Mouse (Mus musculus): ENCODE data around the gene Acss1.

Gene Acss1

DNA sequence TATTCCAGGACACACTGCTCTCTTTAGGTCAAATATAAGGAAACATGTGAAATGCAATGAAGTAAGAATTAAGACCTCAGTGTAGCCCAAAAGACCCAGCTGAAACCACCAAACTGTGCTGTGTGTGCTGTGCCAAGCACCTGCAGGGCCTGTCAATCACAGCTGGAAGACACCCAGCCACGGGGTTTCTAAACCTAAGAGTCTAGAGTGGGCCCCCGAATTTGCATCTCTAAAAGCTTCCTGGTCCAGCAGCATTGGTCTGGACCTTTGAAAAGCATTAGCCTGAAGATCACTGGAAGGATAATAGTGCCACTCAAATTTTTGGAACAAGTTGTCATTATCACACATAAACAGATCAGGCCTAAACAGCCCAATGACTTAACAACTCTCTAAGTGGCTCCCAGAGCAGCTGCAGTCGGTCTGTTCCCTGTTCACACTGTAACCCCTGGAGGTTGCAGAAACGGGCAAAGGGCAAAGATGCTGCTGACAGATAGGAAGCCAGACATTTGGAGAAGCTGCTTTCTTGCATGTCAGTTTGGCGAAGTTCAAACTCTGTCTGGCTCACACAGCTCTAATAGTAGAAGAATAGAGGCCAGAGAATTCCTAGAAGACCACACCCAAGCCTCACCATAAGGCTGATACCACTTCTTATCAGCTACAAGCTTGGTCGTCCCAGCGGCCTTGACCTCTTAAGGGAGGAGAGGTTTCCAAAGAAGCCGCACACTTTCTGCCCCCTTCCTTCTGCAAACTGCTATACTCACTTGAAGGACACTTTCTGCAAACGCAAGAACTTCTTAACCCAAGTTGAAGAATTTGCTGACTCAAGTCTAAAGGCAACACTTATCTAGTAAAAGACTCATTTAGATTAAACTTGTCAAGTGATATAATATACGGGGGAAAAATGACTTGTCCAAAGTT is 2.5 kb downstream of the Acss1 start:
- no peak for DNase-seq (ENCODE audit: low spot score in 2 of 2)

DNA sequence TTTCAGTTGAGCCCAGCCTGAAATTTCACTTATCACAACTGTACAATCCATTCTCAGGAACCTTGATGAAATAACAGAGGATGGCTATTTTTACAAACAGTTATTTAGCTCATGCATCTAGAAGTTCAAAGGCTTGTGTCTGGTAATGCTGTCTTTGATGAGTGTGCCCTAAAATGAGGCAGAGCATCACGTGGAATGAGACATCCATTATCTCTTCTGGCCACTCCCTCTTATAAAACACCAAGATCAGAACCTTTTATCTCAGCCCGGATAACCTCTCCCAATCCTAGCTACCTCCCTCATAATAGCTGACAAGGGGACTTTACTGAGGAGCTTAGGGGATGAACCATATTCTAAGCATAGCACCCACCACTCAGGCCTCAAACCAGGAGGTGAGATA is 3.3 kb downstream of the Acss1 start:
- DNase-seq (ENCODE audit: low spot score in 2 of 2): no peak

DNA sequence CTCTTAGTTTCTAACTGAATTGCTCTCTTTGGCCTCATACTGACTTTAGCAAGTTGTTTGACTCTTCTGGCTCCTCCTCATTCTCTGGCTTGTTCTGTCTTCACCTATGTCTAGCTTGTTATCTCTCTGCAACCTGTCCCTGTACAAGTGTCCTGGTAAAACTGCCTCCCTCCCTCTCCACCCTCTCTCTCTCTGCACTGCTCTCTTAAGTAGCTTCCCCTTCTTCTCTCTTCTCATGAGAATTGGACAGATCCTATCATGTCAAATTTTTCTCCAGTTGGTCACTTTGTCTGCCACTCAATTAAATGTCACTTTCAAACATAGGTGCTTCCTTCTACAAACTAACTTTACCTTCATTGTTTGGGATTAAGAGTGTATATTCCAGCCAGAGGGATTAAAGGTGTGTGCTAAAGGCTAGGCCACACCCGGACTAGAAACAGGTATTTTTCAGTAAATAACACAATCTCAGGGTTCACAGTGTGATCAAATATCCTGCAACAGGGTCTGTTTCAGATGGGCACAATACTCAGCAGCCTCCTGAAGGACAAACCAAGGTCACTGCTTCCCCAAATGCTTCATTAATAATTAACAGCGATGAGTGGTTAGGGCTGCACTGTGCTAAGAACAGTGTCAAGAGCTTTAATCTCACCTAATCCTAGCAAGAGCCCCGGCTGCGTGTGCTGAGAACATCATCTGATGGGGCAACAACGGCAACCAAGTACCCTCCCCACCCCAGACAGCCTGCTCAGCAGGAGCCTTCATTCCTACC is 4.0 kb downstream of the Acss1 start:
- no peak for DNase-seq (ENCODE audit: low spot score in 2 of 2)

DNA sequence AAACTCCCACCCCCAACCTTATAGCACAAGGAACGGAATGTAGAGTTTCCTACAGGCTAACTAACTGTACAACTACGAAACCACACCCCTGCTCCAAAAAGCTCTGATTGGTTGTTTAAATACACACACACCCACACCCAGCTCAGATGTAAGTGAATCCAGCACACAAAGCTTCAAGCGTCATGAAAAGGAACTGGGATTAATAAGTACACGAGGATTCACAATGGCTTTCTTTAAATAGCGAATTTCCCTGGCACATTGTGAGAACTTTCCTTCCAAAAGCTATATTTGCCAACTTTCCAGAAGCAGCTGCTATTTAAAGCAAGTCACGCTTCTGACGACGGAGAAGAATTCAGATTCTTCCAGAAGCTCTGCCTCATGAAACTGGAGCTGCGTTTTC is 5.0 kb downstream of the Acss1 start:
- DNase-seq (ENCODE audit: low spot score in 2 of 2): no peak

DNA sequence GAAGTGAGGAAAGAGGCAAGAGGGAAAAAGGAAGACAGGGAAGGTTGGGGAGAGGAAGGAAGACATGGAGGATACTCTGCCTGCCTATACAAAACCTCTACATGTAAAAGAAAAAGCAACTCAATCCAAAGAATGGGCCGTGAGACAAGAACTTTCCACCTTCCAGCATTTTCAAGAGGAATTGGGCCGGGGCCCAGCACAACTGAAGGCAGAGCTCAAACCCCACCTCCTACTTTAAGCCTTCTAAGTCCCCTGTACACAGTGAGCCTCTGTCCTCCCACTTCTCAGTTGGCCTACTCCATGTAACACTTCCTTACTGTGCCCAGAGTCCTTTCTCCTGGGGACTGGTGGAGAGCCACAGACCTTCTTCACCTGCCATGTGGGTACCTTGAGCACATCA is 6.3 kb downstream of the Acss1 start:
- DNase-seq (ENCODE audit: low spot score in 2 of 2): no peak

DNA sequence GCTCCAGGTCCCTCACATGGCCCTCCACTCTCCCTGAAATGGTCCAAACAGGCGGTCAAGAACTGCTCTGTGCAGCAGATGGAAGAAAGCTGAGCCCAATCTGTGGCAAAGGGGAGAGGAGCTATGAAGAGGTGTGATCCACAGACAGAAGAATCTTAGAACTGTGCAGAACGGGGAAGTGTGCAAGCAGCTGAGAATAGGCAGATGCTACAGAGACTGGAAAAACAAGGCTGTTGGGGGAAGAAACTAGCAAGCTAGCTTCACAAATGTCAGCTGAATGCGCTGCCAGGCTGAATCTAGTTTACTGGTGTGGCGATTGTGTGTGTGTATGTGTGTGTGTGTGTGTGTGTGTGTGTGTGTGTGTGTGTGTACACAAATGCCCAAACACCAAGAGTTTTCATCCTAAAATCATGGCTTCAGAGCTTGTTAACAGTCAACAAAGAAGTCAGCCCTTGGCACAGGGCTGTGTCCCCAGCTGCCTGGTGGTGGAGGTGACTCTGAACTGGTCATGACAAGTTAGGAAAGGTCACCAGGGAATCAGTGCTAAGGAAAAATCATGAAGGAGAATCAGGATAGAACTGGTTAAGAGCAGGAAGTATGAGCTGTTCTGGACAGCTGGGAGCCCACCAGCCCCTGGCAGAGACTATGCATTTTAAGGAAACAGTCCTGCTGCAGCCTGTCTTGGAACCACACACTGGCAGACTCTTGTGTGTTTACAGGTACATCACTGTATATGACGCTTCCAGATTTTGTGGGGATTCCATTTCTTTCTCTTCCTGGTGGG is 7.4 kb downstream of the Acss1 start:
- DNase-seq (ENCODE audit: low spot score in 2 of 2): no peak

DNA sequence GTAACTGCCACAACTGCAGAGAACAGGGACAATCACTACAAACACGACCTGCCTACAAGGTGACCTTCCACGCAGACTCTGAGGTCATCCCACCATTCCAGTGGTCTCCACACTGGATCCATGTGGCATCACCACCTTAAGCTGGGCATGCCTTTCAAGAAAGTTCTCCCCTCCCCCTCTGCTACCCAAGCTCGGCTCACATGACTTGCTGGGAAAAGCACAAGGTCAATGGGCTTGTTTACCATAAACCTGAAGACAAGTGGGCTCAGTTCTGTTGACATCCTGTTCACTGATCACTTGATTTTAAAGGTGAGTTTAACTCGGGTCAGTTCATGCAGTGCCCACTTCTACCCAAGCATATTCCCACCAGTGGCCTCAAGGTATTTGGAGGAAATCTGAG is 8.3 kb downstream of the Acss1 start:
- DNase-seq (ENCODE audit: low spot score in 2 of 2): no peak

DNA sequence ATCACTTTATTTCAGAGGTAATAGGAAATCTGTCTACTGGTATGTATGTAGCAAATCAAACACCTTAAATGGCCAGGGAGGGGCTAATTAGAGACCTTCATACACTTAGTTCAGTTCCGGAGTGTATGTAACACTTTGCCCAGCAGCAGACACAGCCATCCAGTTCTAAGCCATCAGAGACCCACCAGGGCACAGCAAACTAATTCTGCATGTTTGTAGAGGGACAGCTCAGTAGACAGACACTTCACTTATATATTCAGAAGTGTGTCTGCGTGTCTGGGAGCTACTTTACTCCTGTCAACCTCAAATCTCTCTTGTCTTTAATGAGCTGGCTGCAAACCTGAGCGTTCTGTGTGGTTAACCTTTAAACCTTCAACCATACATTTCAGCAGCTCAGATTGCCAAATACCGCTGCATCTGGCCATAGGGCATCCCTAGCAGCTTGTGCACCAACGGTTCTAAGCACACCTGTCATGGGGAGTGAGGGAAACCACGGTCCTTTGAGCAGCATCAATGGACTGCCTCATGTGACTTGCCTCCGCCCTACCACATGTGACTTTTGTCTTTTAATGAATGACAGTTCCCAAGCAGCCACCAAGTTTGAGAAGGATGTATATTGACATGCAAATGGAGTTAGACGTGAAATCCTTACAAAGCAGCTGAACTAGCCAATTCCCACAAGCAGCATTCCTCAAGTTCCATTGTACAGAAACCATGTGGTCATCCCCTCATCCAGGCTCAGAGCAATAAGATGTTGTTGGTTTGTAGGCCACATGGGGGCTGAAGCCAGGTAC is 11.1 kb downstream of the Acss1 start:
- no peak for DNase-seq (ENCODE audit: low spot score in 2 of 2)

DNA sequence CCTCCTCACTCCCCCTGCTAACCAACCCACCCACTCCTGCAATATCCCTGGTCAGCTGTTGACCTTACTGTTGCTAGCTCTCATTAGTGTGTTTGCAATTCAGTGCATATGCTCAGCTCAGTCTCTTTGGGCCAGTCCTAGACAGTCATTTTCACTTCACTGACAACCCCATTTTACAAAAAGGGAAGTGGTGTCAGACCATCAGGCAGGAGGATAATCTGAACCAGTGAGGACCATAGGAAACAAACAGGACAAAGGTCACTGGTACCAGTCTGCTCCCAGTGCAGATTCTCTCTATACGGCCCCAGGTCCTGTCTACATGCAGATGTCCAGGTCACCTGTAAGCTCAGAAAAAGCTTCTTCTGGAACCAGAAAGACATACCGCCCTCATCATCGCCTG is 12.2 kb downstream of the Acss1 start:
- DNase-seq (ENCODE audit: low spot score in 2 of 2): no peak

DNA sequence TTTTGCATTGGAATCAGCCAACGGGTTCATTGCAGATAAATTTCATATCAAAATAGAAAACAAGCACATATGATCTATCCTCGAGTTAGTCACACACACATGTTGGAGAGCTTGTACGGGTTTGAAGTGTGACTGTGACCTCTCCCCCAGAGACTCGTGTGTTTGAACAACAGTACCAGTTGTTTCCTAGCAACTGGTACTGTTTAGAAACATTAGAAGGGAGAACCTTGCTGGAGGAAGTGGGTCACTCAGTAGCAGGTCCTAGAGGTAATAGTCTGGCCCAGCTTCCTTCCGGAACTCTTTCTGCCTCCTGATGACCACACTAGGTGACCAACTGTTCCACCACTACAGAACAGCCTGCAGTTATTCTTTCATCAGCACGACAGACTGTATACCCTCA is 13.0 kb downstream of the Acss1 start:
- DNase-seq (ENCODE audit: low spot score in 2 of 2): no peak

DNA sequence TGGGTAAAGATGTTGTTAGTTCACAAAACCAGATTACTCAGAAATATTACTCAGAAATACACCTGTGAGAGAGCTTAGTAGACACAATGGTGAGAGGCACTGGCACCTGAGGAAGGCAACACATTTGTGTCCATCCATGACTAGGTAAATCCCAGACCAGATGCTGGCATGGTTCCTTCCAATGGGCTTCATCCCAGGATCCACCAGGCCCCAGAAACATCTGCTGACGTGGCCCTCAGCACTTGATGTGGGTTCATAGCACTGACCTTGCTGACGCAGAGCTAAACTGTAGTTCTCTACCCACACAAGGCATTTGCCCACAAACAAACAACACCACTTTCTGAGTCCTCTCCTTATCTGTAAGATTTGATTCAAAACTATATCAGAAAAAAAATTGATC is 13.5 kb downstream of the Acss1 start:
- no peak for DNase-seq (ENCODE audit: low spot score in 2 of 2)

DNA sequence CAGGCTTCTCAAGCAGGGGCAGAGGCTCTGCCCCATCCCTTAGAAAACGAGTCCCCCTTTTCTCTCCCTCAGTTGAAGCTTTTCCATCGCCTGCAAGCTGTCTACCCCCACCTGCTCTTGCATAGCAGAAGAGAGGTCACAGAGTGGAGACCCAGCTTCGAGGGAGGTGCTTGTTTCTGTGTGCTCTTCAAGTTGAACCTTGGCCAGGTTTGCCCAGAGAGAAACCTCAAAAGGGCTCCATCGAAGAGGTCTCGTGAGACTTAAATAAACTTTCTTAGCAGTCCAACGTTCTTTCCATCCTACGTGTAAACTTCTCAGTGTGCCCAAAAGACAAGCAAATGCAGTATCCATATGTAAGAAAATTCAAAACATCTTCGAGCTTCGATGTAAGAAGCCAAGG is 16.9 kb downstream of the Acss1 start:
- DNase-seq (ENCODE audit: low spot score in 2 of 2): no peak

DNA sequence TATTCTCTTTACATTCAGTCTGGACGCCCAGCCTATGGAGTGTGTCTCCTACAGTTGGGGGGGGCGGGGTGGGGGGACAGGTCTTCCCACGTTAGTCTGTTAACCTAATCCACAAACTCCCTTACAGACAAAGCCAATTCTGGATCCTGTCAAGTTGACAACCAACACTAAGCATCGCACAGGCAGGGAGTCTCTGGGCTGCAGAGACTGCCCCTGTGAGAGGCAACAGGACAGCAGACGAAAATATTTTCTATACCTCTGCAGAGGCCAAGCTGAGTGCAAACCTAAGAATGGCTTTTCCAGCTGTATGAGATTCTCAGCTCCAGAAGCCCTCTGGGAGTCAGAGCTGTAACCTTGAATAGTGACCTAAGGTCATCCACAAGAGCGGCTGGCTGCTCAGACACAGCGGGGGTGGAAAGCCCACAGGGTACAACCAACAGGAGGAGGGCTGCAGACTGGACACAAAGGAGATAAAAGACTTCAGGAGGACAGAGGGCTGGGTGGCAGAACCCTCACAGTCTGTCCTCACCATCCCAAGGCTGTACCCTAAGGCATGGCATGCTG is 17.7 kb downstream of the Acss1 start:
- no peak for DNase-seq (ENCODE audit: low spot score in 2 of 2)

DNA sequence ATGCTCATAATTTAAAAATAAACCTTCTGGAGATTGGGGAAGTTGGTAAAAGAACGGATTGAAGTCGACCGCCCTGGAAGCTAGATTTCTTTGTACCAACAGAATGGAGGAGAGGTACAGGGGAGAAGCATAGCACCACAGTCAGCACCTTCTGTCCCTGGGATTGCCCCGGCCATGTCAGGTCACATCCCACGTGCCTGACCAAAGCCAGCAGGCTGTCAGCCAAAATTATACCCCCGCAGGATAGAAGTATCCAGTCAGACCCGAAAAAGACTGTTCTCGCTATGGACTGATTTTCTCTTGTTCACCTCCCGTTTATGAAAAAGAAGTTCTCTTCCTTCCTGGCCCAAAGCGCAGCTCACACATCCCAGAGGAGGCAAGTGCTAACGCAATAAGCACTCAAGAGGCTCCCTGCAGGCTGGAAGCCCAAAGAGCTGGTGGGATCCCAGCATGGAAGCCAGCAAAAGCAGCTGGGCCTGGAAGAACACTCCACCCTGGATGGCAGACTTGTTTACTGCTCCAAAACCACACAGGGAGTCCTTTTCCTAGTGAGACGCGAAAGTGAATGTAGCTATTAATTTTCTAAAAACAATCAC is 19.9 kb downstream of the Acss1 start:
- no peak for DNase-seq (ENCODE audit: low spot score in 2 of 2)

DNA sequence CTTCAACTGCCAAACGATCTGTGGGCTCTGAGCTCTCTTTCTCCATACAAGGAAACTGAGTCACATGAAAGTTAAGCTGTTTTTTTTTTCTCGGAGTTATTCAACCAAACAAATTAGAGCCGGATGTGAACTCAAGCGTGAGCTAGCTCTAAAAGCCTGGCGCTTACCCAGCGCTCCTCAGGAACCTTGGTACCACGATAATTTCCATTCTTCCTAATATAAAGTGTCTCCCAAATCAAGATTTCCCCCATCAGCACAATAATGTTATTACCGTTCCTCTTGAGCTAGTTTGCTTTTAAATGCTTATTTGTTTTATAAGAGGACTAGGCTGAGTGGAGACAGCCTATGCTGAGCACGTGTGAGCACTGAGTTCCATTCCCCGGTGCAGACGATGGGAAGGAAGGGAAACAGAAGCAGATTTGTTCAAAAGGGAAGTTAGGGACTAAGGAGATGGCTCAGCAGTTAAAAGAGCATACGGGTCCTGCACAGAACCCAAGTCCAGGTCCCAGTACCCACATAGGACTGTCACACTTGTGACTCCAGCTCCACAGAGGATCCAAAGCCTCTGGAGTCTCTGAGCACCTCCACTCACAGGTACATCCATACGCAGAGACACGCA is 20.5 kb downstream of the Acss1 start:
- DNase-seq (ENCODE audit: low spot score in 2 of 2): no peak

DNA sequence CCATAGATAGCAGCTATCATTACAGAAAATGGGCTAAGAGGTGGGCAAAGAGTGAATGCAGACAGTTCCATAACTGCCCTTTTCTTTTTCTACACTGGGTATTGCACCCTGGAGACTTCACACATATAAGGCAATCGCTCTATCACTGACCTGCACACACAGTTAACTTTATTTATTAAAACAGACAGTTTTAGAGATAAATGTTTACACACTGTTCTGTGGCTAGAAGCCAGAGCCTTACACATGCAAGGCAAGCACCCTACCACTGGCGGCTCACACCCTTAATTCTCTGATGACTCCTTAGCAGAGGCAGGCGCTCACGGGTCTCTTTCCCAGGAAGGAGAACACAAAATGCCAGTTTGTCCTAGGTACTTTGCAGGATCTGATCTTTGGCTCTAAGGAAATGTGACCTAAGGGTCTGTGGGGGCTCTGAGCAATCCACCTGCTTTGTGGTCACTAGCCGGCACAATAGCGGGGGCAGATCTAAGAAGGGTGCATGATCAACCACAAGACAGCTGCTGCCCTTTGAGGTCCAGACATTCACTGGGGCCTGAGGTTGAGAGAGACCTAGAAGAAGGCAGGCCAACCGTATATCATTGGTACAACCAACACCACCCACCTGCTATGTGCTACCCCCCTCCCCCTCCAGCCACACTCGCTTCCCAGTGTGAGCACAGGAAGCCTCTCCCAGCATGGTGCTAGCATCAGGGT is 21.7 kb downstream of the Acss1 start:
- no peak for DNase-seq (ENCODE audit: low spot score in 2 of 2)

DNA sequence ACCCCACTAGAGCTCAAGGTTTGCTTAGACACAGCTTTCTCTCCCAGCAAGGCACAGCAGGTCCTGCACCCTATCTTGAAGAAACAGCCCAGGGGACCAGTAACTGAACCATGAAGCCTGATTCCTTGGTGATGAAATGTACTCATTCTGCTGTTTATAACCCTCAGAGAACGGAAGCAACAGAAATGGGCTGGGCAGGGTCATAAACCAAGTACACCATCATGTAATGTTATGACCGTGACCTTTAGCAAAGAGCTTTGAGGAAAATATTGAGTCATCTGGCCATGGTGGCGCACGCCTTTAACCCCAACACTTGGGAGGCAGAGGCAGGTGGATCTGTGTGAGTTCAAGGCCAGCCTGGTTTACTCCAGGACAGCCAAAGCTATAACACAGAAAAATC is 23.1 kb downstream of the Acss1 start:
- no peak for DNase-seq (ENCODE audit: low spot score in 2 of 2)

DNA sequence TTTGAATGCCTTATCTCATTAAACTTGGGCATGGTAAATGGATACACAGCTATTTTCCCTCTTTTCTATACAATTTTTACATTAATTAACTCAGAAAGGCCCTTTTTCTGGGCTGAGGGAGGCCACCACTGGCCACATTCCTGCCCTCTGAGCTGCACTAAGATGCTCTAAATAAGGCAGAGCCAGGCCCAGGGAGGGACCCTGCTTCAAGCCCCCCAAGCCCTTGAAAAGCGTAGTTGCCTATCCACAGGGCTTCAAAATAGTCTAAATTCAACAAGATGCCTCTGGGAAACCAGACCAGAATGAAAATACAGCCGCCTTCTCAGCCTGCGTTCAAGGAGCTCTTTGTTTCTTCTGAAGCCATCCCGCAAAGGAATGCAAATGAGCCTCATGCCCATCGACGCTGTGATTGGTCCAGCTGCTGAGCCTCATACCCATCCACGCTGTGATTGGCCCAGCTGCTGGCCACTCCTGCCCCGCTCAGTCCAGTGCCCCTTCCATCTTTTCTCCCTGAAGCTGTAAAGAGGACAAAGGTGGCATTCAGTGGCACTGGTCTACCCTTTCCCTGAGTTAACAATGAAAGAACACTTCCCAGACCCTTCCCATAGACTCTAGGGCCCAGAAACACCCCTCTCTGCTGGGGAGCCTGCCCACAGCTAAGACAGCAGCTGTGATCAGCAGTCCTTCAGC is 24.4 kb downstream of the Acss1 start:
- no peak for DNase-seq (ENCODE audit: low spot score in 2 of 2)

DNA sequence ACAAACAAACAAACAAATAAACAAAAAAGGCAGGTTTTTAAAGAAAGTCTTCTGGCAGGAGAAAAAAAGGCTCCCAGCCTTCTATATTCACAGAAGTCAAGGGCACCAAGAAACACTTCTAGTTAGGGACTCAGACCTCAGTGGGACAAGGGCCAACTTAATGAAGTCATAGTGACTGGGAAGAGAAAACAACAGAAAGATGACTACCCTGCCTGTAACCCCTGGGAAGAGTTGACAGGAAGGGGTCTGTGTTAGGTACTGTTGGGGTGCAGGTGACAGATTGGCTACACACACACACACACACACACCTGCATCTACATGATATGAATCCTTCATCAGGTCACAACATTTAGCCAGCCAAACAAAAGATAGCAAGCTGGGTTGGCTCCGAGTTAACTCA is 25.1 kb downstream of the Acss1 start:
- DNase-seq (ENCODE audit: low spot score in 2 of 2): no peak

Data from natural killer cell, adult 2 months (primary cell).